Mouse (Mus musculus): ENCODE measurements around the gene Ccdc170.
"Not testable (repeated sequence)": the region's sequence is repeated elsewhere in the genome, so short reads cannot be mapped to it uniquely, and the experiment has no call there.

DNA sequence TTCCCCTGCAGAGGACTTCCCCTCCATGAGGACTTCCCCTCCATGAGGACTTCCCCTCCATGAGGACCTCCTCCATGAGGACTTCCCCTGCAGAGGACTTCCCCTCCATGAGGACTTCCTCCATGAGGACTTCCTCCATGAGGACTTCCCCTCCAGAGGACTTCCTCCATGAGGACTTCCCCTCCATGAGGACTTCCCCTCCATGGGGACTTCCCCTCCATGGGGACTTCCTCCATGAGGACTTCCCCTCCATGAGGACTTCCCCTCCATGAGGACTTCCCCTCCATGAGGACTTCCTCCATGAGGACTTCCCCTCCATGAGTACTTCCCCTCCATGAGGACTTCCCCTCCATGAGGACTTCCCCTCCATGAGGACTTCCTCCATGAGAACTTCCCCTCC lies 119.3 kb downstream of the Ccdc170 start:
- TF ChIP-seq GATA1 (IDR thresholded peaks at IDR 0.05; ENCODE audit: borderline replicate concordance, low read length); FLI1 (IDR thresholded peaks at IDR 0.05; ENCODE audit: low read length): not testable (repeated sequence)
